Mouse (Mus musculus) limb, embryonic 12.5 days (tissue): ENCODE results near the gene Slc16a10. TPM values are rescaled to one million over a fixed set of nuclear protein-coding genes. Genes with fewer than 3 reads are reported as not detected.

Source experiments
- ATAC-seq: fragments of 200-750 bp; cut with Nextera tagmentation; 2 replicates; pipeline ENCODE4 v1.8.0; 2017; ENCODE audit warnings: low read depth, moderate TSS enrichment; ENCODE audit not compliant: insufficient number of reproducible peaks, insufficient read depth, low FRiP score, low TSS enrichment
- H3K27ac ChIP-seq: fragments of 300-500 bp; sonication (generic); 2 replicates; pipeline ENCODE4 v1.5.1; 2016; ENCODE audit warnings: mild to moderate bottlenecking, moderate library complexity
- H3K27me3 ChIP-seq: fragments of 300-500 bp; sonication (generic); 2 replicates; pipeline ENCODE4 v1.6.1; 2016; ENCODE audit warnings: mild to moderate bottlenecking, moderate library complexity
- H3K36me3 ChIP-seq: fragments of 300-500 bp; sonication (generic); 2 replicates; pipeline ENCODE4 v1.6.1; 2016; ENCODE audit warnings: mild to moderate bottlenecking, moderate library complexity
- H3K4me1 ChIP-seq: fragments of 300-500 bp; sonication (generic); replicated peaks from 2 replicates; pipeline ENCODE4 v1.6.1; 2016
- H3K4me2 ChIP-seq: fragments of 300-500 bp; sonication (generic); 2 replicates; pipeline ENCODE4 v1.6.1; 2016; ENCODE audit warnings: mild to moderate bottlenecking, moderate library complexity
- H3K4me3 ChIP-seq: fragments of 300-500 bp; sonication (generic); replicated peaks from 2 replicates; pipeline ENCODE4 v1.5.1; 2016; ENCODE audit warnings: mild to moderate bottlenecking
- H3K9ac ChIP-seq: fragments of 300-500 bp; sonication (generic); replicated peaks from 2 replicates; pipeline ENCODE4 v1.6.1; 2016; ENCODE audit warnings: mild to moderate bottlenecking, moderate library complexity
- H3K9me3 ChIP-seq: fragments of 300-500 bp; sonication (generic); 2 replicates; pipeline ENCODE4 v1.6.1; 2016; ENCODE audit warnings: mild to moderate bottlenecking, moderate library complexity
- WGBS: fragments of 180-500 bp; shearing (Covaris S2); methylation state at CpG from one replicate; pipeline ENCODE4 v1.1.7; 2016; 5-methylcytosine and 5-hydroxymethylcytosine counted together
- polyA plus RNA-seq: library from polyadenylated mRNA; unstranded; fragments of >200 nt; fragmentation: Nextera tagmentation; extraction: Ambion mirVana; gene quantifications from 2 replicates; pipeline ENCODE4 v1.2.1, GENCODE M21; 2016

The Slc16a10 gene
- polyA plus RNA-seq, 1 experiment from 2014 or later: 18.3 TPM

DNA sequence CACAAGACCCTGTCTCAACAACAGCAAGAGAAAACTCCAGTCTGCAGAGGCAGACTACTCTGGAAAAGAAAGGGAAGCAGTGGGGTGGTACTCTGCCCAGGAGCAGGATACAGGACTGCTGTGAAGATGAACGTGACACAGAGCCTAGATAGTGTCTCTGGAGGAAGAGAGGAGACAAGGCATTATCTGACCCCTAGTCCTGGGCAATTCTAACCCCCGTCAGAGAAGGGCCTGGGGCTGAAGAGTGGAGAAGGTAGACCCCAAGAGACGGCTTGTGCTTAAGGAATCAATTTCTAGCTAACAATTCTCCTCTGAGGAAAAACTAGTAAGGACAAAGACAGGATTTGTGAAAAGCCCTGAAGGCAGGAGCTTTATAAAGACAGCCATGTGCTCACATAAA is 76.7 kb downstream of the Slc16a10 start:
- H3K4me1 ChIP-seq: peaks cover 48% of the 10 kb centered on the region
- H3K9ac ChIP-seq: no peak overlapping the region
- peak overlapping the region; percentile 86 for H3K27ac ChIP-seq
- ATAC-seq: 0 out of 2 replicates have a peak, but pooled peaks have one; percentile 15
- no peak overlapping the region for H3K4me2 ChIP-seq
- no peaks in the 10 kb centered on the region for H3K9me3 ChIP-seq
- H3K36me3 ChIP-seq: no peaks in the 10 kb centered on the region
- no peak overlapping the region for H3K4me3 ChIP-seq
- H3K27me3 ChIP-seq: no peaks in the 10 kb centered on the region
- 19% methylated on average over 3 of the region's 3 CpGs for WGBS

DNA sequence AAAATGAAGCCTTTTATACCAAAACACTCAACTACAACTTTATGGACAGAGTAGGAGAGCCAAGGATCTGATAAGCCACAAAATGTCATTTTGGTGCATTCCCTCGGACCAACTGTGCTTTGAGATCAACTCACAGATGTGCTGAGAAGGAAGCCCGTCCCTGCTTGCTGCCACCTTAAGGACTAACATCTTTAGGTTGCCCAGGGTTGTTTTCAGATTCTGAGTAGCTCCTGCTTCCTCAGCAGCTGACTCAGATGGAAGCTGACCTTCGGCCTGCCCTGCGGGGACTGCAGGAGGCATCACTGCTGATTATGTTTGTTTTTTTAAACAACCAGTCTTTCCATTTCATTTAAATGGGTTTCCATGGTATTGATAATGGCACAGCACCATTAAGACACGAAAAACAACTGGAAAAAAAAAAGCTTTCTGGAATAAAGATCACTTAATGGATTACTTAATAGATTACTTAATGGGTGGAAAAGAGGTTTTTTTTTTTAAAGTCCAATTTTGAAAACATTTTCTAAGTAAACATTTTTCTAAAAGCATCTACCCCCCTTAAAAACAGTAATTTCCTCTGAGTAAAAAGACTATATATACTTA is 78.7 kb downstream of the Slc16a10 start:
- Histone ChIP-seq H3K27me3 (no peaks in the 10 kb centered on the region), H3K4me3 (no peak overlapping the region), H3K27ac (no peak overlapping the region), H3K4me2 (no peak overlapping the region), H3K9me3 (no peaks in the 10 kb centered on the region), H3K4me1 (peaks cover 42% of the 10 kb centered on the region), H3K9ac (no peak overlapping the region), H3K36me3 (no peaks in the 10 kb centered on the region)
- 33% methylated on average over 5 of the region's 5 CpGs for WGBS
- ATAC-seq: no peak

GRCm38 (mm10) chr10:40062812-40063211 is 79.2 kb downstream of the Slc16a10 start:
- no peaks in the 10 kb centered on the region for H3K27me3 ChIP-seq
- ATAC-seq: no peak
- no peak overlapping the region for H3K4me3 ChIP-seq
- H3K9ac ChIP-seq: no peak overlapping the region
- 0 out of 2 replicates have a peak overlapping the region, but pooled peaks have one; percentile 17 for H3K27ac ChIP-seq
- peaks cover 37% of the 10 kb centered on the region for H3K4me1 ChIP-seq
- WGBS: 36% methylated on average over 6 of the region's 6 CpGs
- no peak overlapping the region for H3K4me2 ChIP-seq
- H3K9me3 ChIP-seq: no peaks in the 10 kb centered on the region
- no peaks in the 10 kb centered on the region for H3K36me3 ChIP-seq

- H3K36me3 ChIP-seq: no peaks in the 10 kb centered on the region
- no peak for ATAC-seq
- H3K4me3 ChIP-seq: no peak overlapping the region
- H3K9ac ChIP-seq: no peak overlapping the region
- H3K27me3 ChIP-seq: no peaks in the 10 kb centered on the region
- WGBS: 81% methylated on average over 5 of the region's 5 CpGs
- H3K4me1 ChIP-seq: peaks cover 36% of the 10 kb centered on the region
- H3K9me3 ChIP-seq: no peaks in the 10 kb centered on the region
- H3K4me2 ChIP-seq: no peak overlapping the region
- no peak overlapping the region for H3K27ac ChIP-seq
Observed at GRCm38 (mm10) chr10:40061926-40062325, 80.1 kb downstream of the Slc16a10 start.

DNA sequence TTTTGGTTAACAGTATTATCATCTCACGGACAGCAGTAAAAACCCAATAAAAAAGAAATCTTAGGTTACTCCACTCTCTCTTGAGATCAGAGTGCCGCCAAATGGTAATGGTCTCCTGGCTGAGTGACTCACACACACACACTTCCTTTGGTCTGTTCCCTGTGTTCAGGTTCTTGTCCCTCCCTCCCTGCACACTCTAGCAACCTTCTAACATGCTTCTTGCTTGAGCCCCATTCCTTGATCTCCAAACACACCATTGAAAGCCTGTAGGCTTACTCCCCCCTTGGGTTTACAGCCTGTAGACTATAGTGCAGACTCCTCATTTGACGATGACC is 83.3 kb downstream of the Slc16a10 start:
- no peak overlapping the region for H3K4me3 ChIP-seq
- H3K4me1 ChIP-seq: peaks cover 20% of the 10 kb centered on the region
- no peak overlapping the region for H3K9ac ChIP-seq
- no peaks in the 10 kb centered on the region for H3K36me3 ChIP-seq
- H3K9me3 ChIP-seq: no peaks in the 10 kb centered on the region
- no peak for ATAC-seq
- H3K27ac ChIP-seq: no peak overlapping the region
- no peaks in the 10 kb centered on the region for H3K27me3 ChIP-seq
- WGBS: 50% methylated on average over 3 of the region's 3 CpGs
- H3K4me2 ChIP-seq: no peak overlapping the region

DNA sequence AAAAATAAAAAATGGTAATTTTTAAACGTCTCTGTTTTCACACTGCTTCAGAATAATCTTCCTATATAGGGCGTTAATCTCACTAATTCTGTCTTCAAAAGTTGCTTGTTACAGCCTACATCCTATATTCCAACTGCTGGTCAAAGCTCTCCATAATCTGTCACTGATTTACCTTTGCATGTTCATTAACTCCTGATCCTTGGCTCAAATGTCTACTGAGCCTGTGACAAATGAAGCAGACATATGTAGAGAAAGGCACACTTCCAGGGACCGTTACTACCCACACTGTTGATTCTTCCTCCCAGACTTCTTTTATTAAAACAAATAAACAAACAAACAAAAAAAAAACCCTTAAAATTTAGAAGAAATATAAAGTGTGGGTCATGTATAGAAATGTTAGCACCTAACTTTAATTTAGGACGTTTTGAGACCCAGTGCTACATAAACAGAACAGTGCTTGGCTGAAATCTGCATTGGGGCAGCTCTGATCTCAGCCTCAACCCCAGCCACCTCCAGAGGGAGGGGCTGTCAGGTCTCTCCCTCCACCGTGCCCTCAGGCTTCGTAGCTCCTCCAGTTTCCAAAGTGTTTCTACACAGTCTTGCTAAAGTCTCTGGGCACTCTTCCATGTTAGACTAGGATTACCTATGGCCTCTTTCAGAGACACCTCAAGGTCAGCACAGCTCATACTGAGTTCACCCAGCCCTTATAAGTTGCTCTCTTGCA is 83.8 kb downstream of the Slc16a10 start:
- Histone ChIP-seq H3K27ac (no peak overlapping the region), H3K4me2 (no peak overlapping the region), H3K27me3 (no peaks in the 10 kb centered on the region), H3K9me3 (no peaks in the 10 kb centered on the region), H3K9ac (no peak overlapping the region), H3K4me3 (no peak overlapping the region), H3K36me3 (no peaks in the 10 kb centered on the region), H3K4me1 (peaks cover 18% of the 10 kb centered on the region)
- ATAC-seq: no peak
- WGBS: 48% methylated on average over 6 of the region's 6 CpGs

GRCm38 (mm10) chr10:40057615-40058014 is 84.4 kb downstream of the Slc16a10 start:
- H3K9ac ChIP-seq: no peak overlapping the region
- 28% methylated on average over 2 of the region's 2 CpGs for WGBS
- no peak for ATAC-seq
- H3K4me2 ChIP-seq: no peak overlapping the region
- no peak overlapping the region for H3K4me3 ChIP-seq
- H3K4me1 ChIP-seq: peaks cover 12% of the 10 kb centered on the region
- no peaks in the 10 kb centered on the region for H3K9me3 ChIP-seq
- no peak overlapping the region for H3K27ac ChIP-seq
- H3K27me3 ChIP-seq: no peaks in the 10 kb centered on the region
- H3K36me3 ChIP-seq: no peaks in the 10 kb centered on the region

GRCm38 (mm10) chr10:40054455-40054854 is 87.6 kb downstream of the Slc16a10 start:
- no peaks in the 10 kb centered on the region for H3K27me3 ChIP-seq
- ATAC-seq: no peak
- no peaks in the 10 kb centered on the region for H3K36me3 ChIP-seq

GRCm38 (mm10) chr10:40053896-40054295 is 88.2 kb downstream of the Slc16a10 start:
- ATAC-seq: no peak
- H3K4me3 ChIP-seq: no peak overlapping the region
- WGBS: 91% methylated on average over 4 of the region's 4 CpGs
- H3K4me2 ChIP-seq: no peak overlapping the region
- H3K27me3 ChIP-seq: no peaks in the 10 kb centered on the region
- H3K9me3 ChIP-seq: no peaks in the 10 kb centered on the region
- H3K27ac ChIP-seq: no peak overlapping the region
- H3K9ac ChIP-seq: no peak overlapping the region
- peaks cover 6% of the 10 kb centered on the region for H3K4me1 ChIP-seq
- no peaks in the 10 kb centered on the region for H3K36me3 ChIP-seq

More at GRCm38 (mm10) chr10:40054455-40054854, 87.6 kb downstream of the Slc16a10 start:
- 93% methylated on average over 8 of the region's 8 CpGs for WGBS
- Histone ChIP-seq H3K4me1 (peaks cover 8% of the 10 kb centered on the region), H3K9ac (no peak overlapping the region), H3K4me2 (no peak overlapping the region), H3K27ac (no peak overlapping the region), H3K4me3 (no peak overlapping the region), H3K9me3 (no peaks in the 10 kb centered on the region)

- H3K9me3 ChIP-seq: no peaks in the 10 kb centered on the region
- H3K4me1 ChIP-seq: peaks cover under 1% of the 10 kb centered on the region; the same call in 1 of the 2 replicates
- no peak overlapping the region for H3K4me3 ChIP-seq
- H3K9ac ChIP-seq: no peak overlapping the region
- no peaks in the 10 kb centered on the region for H3K27me3 ChIP-seq
- no peak for ATAC-seq
- H3K27ac ChIP-seq: no peak overlapping the region
- 65% methylated on average over 3 of the region's 3 CpGs for WGBS
- no peak overlapping the region for H3K4me2 ChIP-seq
- no peaks in the 10 kb centered on the region for H3K36me3 ChIP-seq
Observed at GRCm38 (mm10) chr10:40053257-40053895, 88.7 kb downstream of the Slc16a10 start.

- WGBS: 86% methylated on average over 3 of the region's 3 CpGs
- no peak overlapping the region for H3K4me3 ChIP-seq
Observed at GRCm38 (mm10) chr10:40051997-40052396, 90.1 kb downstream of the Slc16a10 start.

More at GRCm38 (mm10) chr10:40051997-40052396, 90.1 kb downstream of the Slc16a10 start:
- Histone ChIP-seq H3K27ac (no peak overlapping the region), H3K36me3 (no peaks in the 10 kb centered on the region), H3K9me3 (no peaks in the 10 kb centered on the region), H3K27me3 (no peaks in the 10 kb centered on the region), H3K4me1 (no peaks in the 10 kb centered on the region), H3K4me2 (no peak overlapping the region), H3K9ac (no peak overlapping the region)
- ATAC-seq: no peak
